Mouse (Mus musculus) macrophage (primary cell): ENCODE results near the gene Fam126b. TPM values are rescaled to one million over a fixed set of nuclear protein-coding genes. Genes with fewer than 3 reads are reported as not detected.
A peak's percentile ranks its signal among the peaks of the same experiment; 100 is the strongest.

ENCODE experiments used
- H3K27ac ChIP-seq: fragments of 350-480 bp; formaldehyde crosslinking; 2 replicates; pipeline ENCODE4 v1.9.0; 2021
- H3K36me3 ChIP-seq: fragments of 350-480 bp; formaldehyde crosslinking; 2 replicates; pipeline ENCODE4 v1.9.0; 2021; ENCODE audit errors: inconsistent target
- H3K4me3 ChIP-seq: fragments of 350-480 bp; formaldehyde crosslinking; 2 replicates; pipeline ENCODE4 v1.9.0; 2021; ENCODE audit errors: inconsistent target
- H3K79me2 ChIP-seq: fragments of 350-480 bp; formaldehyde crosslinking; 2 replicates; pipeline ENCODE4 v1.9.0; 2021; ENCODE audit errors: inconsistent target
- WGBS: methylation state at CpG from one replicate; pipeline ENCODE4 v1.1.7; 2026; ENCODE audit warnings: inconsistent platforms; ENCODE audit not compliant: missing documents; 5-methylcytosine and 5-hydroxymethylcytosine counted together
- polyA plus RNA-seq: library from polyadenylated mRNA; stranded (reverse); fragments of 250-400 nt; gene quantifications from 3 replicates; pipeline ENCODE4 v1.2.4, GENCODE M21; 2018; ENCODE audit warnings: inconsistent platforms

Gene Fam126b
- polyA plus RNA-seq, 1 experiment from 2014 or later = 2.4 TPM

GRCm38 (mm10) chr1:58504577-58505254, 81.4 kb downstream of the Fam126b start, which contains the start of gene Orc2:
TSS of gene Orc2 (minus strand) at chr1:58505109.
- Histone ChIP-seq H3K4me3 (peak within 1 kb of the TSS; percentile 85), H3K79me2 (peaks cover 42% of the 10 kb centered on the region), H3K27ac (no peak within 1 kb of the TSS), H3K36me3 (peaks cover 7% of the 10 kb centered on the region; the same call in 1 of the 2 replicates)
- 1% methylated on average over 61 of the region's 64 CpGs for WGBS

DNA sequence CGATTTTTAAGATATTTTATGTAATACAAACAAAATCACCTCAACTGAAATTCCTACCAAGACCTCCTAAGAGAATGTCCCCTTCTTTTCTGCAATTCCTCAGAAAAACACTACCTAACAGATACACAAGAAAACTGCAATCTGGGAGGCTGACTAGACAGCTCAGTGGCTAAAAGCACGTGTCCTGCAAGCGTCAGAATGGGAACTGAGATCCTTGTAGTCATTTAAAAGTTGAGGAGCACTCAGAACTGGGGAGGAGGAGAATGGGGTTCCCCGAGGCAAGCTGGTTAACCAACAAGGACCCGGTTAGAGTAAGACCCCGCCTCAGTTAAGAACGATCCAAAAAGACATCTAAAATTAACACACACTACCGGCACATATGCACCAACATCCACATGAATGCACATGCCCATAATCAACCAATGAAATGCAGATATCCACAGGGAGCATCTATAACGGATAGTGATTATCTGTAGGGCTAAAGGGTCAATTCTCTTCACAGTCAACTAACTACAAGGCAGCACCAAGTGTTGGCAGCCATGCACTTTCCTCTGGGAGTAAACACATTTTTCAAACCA, 82.2 kb downstream of the Fam126b start:
- Histone ChIP-seq H3K27ac (no peak overlapping the region), H3K36me3 (peaks cover 12% of the 10 kb centered on the region; the same call in 1 of the 2 replicates), H3K79me2 (peaks cover 42% of the 10 kb centered on the region), H3K4me3 (peak overlapping the region; percentile 85)
- 15% methylated on average over 9 of the region's 9 CpGs for WGBS

DNA sequence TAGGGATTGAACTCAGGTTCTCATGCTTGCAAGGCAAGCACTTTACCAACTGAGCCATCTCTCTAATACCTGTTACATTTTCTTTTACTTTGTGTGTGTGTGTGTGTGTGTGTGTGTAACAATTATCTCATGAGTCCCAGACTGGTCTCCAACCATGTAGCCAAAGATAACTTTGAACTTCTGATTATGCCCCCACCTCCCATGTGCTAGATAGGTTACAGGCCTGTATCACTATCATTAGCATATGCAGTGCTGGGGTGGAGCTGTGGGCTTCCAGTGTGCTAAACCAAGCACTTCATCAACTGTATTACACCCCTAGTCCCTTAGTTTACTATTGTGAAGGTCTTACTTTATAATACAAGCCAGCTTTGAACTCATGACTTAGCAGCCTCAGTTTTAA, 83.0 kb downstream of the Fam126b start:
- peaks cover 42% of the 10 kb centered on the region for H3K79me2 ChIP-seq
- peaks cover 12% of the 10 kb centered on the region; the same call in 1 of the 2 replicates for H3K36me3 ChIP-seq
- no peak overlapping the region for H3K4me3 ChIP-seq
- H3K27ac ChIP-seq = no peak overlapping the region

GRCm38 (mm10) chr1:58498758-58499157, 87.4 kb downstream of the Fam126b start:
- Histone ChIP-seq H3K36me3 (peaks cover 25% of the 10 kb centered on the region), H3K27ac (no peak overlapping the region), H3K4me3 (no peak overlapping the region), H3K79me2 (peaks cover 31% of the 10 kb centered on the region)
- 100% methylated on average over 1 of the region's 1 CpGs for WGBS

DNA sequence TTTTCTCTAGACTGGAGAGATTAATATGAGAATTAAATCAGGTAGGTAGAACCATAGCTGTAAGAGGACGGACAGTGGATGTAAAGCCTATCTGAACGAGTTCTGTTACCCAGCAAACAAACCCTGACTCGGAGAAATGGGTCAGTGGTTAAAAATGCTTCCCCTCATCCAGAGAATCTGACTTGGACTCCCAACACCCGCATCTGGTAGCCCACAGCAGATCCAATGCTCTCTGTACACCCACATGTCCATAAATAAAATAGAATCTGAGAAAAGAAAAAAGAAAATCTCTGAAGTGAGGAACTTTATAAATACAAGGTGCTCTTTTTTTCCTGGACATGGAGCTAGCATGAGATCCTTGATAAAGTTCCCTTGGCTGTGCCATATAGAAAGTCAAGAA, 88.4 kb downstream of the Fam126b start:
- H3K4me3 ChIP-seq = no peak overlapping the region
- 87% methylated on average over 4 of the region's 4 CpGs for WGBS
- H3K36me3 ChIP-seq = peaks cover 29% of the 10 kb centered on the region
- H3K79me2 ChIP-seq = peaks cover 20% of the 10 kb centered on the region
- H3K27ac ChIP-seq = no peak overlapping the region

DNA sequence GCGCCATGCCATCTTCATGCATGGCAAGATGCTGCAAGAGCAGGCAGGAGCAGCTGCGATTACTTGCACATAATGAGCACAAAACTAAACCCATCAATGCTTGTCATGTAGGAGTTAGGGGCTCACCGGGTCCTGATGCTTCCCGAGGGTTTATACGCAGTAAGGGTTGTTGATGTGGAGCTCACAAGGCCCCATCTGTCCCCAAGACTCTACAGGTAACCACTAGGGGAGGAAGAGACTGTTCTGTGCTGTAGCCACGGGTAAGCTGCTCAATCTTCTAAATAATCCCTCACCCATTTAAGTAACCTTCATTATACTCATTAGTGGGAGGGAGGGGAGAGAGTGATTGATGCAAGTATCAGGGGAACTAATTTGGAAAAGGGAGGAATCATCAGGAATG, 90.5 kb downstream of the Fam126b start:
- 98% methylated on average over 6 of the region's 6 CpGs for WGBS
- H3K36me3 ChIP-seq = peaks cover 35% of the 10 kb centered on the region
- no peak overlapping the region for H3K4me3 ChIP-seq
- no peak overlapping the region for H3K27ac ChIP-seq
- H3K79me2 ChIP-seq = peaks cover 3% of the 10 kb centered on the region; the same call in 1 of the 2 replicates

DNA sequence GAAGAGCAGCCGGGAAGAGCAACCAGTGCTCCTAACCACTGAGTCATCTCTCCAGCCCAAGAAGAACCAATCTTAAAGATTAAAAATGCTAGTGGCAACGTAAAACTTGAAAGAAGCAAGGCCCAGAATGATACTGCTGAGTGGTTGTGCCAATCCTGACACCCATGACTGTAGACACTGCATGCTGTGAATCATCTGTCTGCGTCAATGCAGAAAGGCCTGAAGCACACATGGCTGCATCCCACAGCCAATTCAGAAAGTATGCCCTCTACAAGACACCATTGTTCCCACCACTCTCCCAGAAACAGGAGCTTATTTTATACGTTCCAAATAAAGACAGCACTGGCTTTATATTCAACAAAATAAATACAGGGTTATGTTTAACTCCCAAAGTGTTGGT, 103.5 kb downstream of the Fam126b start:
- H3K36me3 ChIP-seq = peaks cover 33% of the 10 kb centered on the region; the same call in 1 of the 2 replicates

DNA sequence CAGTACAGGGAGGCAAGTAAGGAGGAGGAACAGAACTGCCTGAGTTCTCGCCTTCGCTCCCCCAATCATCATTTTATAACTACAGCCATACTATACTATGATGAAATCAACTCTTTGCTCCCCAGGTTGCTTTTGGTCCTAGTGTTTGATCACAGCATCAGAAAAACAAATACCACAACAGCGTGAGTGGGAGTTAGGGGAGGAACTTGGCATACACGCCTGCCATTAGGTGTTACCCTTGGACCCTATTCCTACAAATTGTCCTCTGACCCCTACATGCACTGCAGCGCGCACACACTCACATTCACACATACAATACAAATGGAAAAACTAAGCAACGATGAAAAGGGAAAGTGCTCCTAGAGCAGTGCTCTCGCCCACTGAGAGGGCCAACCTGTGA, 110.5 kb downstream of the Fam126b start:
- H3K36me3 ChIP-seq = peaks cover 52% of the 10 kb centered on the region
- 96% methylated on average over 6 of the region's 8 CpGs for WGBS
- H3K4me3 ChIP-seq = no peak overlapping the region
- H3K27ac ChIP-seq = no peak overlapping the region
- H3K79me2 ChIP-seq = no peaks in the 10 kb centered on the region

More for the DNA sequence above, 103.5 kb downstream of the Fam126b start:
- H3K79me2 ChIP-seq = no peaks in the 10 kb centered on the region
- WGBS = 94% methylated on average over 4 of the region's 4 CpGs
- H3K27ac ChIP-seq = no peak overlapping the region
- H3K4me3 ChIP-seq = no peak overlapping the region

Other genes starting within 250 kb of the Fam126b start
- gene Bzw1, start 193.4 kb downstream of the Fam126b start, polyA plus RNA-seq = 103 to 172 TPM (median 110 TPM) in 3 replicates
- gene Clk1, start 162.3 kb downstream of the Fam126b start, polyA plus RNA-seq = 48.7 to 99.4 TPM (median 98.6 TPM) in 3 replicates
- gene Nif3l1, start 141.2 kb downstream of the Fam126b start, polyA plus RNA-seq = 9.8 to 16.5 TPM (median 10.5 TPM) in 3 replicates
- gene Ppil3, start 140.8 kb downstream of the Fam126b start, polyA plus RNA-seq = 25.5 to 49.0 TPM (median 45.3 TPM) in 3 replicates
- gene Orc2, start 81.2 kb downstream of the Fam126b start, polyA plus RNA-seq = 16.3 to 31.3 TPM (median 19.8 TPM) in 3 replicates
- 85.2 to 98.8 TPM (median 85.7 TPM) in 3 replicates for gene Ndufb3, start 61 bp upstream of the Fam126b start, polyA plus RNA-seq
- not detected in 3 replicates for gene Als2cr12, start 109.7 kb upstream of the Fam126b start, polyA plus RNA-seq
- 53.3 to 68.2 TPM (median 67.9 TPM) in 3 replicates for gene Cflar, start 125.2 kb upstream of the Fam126b start, polyA plus RNA-seq
- 86.3 to 116 TPM (median 89.4 TPM) in 3 replicates for gene Casp8, start 209.1 kb upstream of the Fam126b start, polyA plus RNA-seq